Mouse (Mus musculus) megakaryocyte-erythroid progenitor cell, adult 5-6 weeks (primary cell): ENCODE data around the gene Gm4187. TPM values are rescaled to one million over a fixed set of nuclear protein-coding genes. Genes with fewer than 3 reads are reported as not detected.
"Not testable (repeated sequence)": the region's sequence is repeated elsewhere in the genome, so short reads cannot be mapped to it uniquely, and the experiment has no call there.

Experiments used
- ATAC-seq: replicated peaks from 2 replicates; pipeline ENCODE4 v1.8.0; 2016; ENCODE audit warnings: mild to moderate bottlenecking, inconsistent platforms; ENCODE audit not compliant: severe bottlenecking, poor library complexity, low FRiP score, low TSS enrichment
- total RNA-seq, 2 experiments: library from RNA; stranded (forward) in 1 of 2; stranded (reverse) in 1 of 2; fragments of 200-1000, 215-1000 nt in 1 of 2; fragments of >200 nt in 1 of 2; fragmentation: Nextera tagmentation in 1 of 2; gene quantifications; 2 replicates each; pipeline ENCODE4 v1.2.3; 2014 to 2017

Gene Gm4187
- not detected in 2 replicates for total RNA-seq (2014; fragmentation: Nextera tagmentation)
- total RNA-seq (2017), result not detected in 2 replicates

DNA sequence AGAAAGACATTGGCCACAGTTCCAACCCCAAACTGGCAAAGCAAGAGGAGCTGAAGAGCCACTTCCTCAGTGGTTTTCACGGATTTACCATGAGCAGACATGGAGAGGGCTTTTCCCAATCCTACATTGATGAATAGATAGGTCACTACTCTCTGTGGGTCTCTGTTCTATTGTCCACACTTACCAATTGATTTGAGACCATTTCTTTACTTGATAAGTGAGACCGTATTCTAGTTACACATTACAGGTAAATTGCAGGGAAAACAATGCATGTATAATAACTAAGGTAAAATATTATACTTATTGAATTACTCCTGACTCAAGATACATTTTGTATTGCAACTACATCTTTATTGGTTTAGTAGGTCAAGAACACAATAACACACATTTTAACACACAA is at the start of gene Gm4187:
Gene Gm4187, minus strand, starts transcription at position 101 of the 400 bp plus-strand sequence.
- not testable (repeated sequence) for ATAC-seq

DNA sequence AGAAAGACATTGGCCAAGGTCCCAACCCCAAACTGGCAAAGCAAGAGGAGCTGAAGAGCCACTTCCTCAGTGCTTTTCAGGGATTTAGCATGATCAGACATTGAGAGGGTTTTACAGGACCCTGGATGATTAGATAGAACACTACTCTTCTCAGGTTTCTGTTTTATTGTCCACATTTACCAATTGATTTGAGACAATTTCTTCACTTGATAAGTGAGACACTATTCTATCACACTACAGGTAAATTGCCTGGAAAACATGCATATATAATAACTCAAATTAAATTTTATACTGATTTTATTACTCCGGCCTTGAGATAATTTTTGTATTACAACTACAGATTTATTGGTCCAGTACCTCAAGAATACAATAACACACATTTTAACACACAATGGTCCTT is 41.4 kb upstream of the Gm4187 start, which contains the start of gene Gm8660:
Gene Gm8660, minus strand, starts transcription at position 101 of the 400 bp plus-strand sequence.
- not testable (repeated sequence) for ATAC-seq

Other genes with a start within 250 kb of the Gm4187 start
- not detected in 2 replicates for gene Gm16451, start 211.5 kb downstream of the Gm4187 start, total RNA-seq (2014; fragmentation: Nextera tagmentation)
- not detected in 2 replicates for gene Gm16451, start 211.5 kb downstream of the Gm4187 start, total RNA-seq (2017)
- gene Gm10666, start 195.0 kb downstream of the Gm4187 start, total RNA-seq (2014; fragmentation: Nextera tagmentation), result not detected in 2 replicates
- gene Gm10666, start 195.0 kb downstream of the Gm4187 start, total RNA-seq (2017), result not detected in 2 replicates
- not detected in 2 replicates for gene Vmn1r142, start 165.7 kb downstream of the Gm4187 start, total RNA-seq (2014; fragmentation: Nextera tagmentation)
- not detected in 2 replicates for gene Vmn1r142, start 165.7 kb downstream of the Gm4187 start, total RNA-seq (2017)
- not detected in 2 replicates for gene Vmn1r143, start 140.3 kb downstream of the Gm4187 start, total RNA-seq (2014; fragmentation: Nextera tagmentation)
- gene Vmn1r143, start 140.3 kb downstream of the Gm4187 start, total RNA-seq (2017), result not detected in 2 replicates
- not detected in 2 replicates for gene Gm8653, start 128.5 kb downstream of the Gm4187 start, total RNA-seq (2014; fragmentation: Nextera tagmentation)
- not detected in 2 replicates for gene Gm8653, start 128.5 kb downstream of the Gm4187 start, total RNA-seq (2017)
- not detected in 2 replicates for gene Gm8453, start 100.2 kb downstream of the Gm4187 start, total RNA-seq (2014; fragmentation: Nextera tagmentation)
- gene Gm8453, start 100.2 kb downstream of the Gm4187 start, total RNA-seq (2017), result not detected in 2 replicates
- gene Gm8660, start 41.3 kb upstream of the Gm4187 start, total RNA-seq (2014; fragmentation: Nextera tagmentation), result not detected in 2 replicates
- gene Gm8660, start 41.3 kb upstream of the Gm4187 start, total RNA-seq (2017), result not detected in 2 replicates
- gene Vmn1r148, start 83.9 kb upstream of the Gm4187 start, total RNA-seq (2014; fragmentation: Nextera tagmentation), result not detected in 2 replicates
- not detected in 2 replicates for gene Vmn1r148, start 83.9 kb upstream of the Gm4187 start, total RNA-seq (2017)
- gene Vmn1r149, start 108.5 kb upstream of the Gm4187 start, total RNA-seq (2014; fragmentation: Nextera tagmentation), result not detected in 2 replicates
- gene Vmn1r149, start 108.5 kb upstream of the Gm4187 start, total RNA-seq (2017), result not detected in 2 replicates
- gene Gm10665, start 134.4 kb upstream of the Gm4187 start, total RNA-seq (2014; fragmentation: Nextera tagmentation), result not detected in 2 replicates
- not detected in 2 replicates for gene Gm10665, start 134.4 kb upstream of the Gm4187 start, total RNA-seq (2017)
- not detected in 2 replicates for gene Vmn1r151, start 170.0 kb upstream of the Gm4187 start, total RNA-seq (2014; fragmentation: Nextera tagmentation)
- not detected in 2 replicates for gene Vmn1r151, start 170.0 kb upstream of the Gm4187 start, total RNA-seq (2017)
- not detected in 2 replicates for gene Vmn1r152, start 193.2 kb upstream of the Gm4187 start, total RNA-seq (2014; fragmentation: Nextera tagmentation)
- not detected in 2 replicates for gene Vmn1r152, start 193.2 kb upstream of the Gm4187 start, total RNA-seq (2017)
- not detected in 2 replicates for gene Gm8677, start 205.2 kb upstream of the Gm4187 start, total RNA-seq (2014; fragmentation: Nextera tagmentation)
- not detected in 2 replicates for gene Gm8677, start 205.2 kb upstream of the Gm4187 start, total RNA-seq (2017)
- not detected in 2 replicates for gene Gm4201, start 235.6 kb upstream of the Gm4187 start, total RNA-seq (2014; fragmentation: Nextera tagmentation)
- gene Gm4201, start 235.6 kb upstream of the Gm4187 start, total RNA-seq (2017), result not detected in 2 replicates